8 mouse cellular contexts compared by ENCODE assay signal in the genomic region with DNA sequence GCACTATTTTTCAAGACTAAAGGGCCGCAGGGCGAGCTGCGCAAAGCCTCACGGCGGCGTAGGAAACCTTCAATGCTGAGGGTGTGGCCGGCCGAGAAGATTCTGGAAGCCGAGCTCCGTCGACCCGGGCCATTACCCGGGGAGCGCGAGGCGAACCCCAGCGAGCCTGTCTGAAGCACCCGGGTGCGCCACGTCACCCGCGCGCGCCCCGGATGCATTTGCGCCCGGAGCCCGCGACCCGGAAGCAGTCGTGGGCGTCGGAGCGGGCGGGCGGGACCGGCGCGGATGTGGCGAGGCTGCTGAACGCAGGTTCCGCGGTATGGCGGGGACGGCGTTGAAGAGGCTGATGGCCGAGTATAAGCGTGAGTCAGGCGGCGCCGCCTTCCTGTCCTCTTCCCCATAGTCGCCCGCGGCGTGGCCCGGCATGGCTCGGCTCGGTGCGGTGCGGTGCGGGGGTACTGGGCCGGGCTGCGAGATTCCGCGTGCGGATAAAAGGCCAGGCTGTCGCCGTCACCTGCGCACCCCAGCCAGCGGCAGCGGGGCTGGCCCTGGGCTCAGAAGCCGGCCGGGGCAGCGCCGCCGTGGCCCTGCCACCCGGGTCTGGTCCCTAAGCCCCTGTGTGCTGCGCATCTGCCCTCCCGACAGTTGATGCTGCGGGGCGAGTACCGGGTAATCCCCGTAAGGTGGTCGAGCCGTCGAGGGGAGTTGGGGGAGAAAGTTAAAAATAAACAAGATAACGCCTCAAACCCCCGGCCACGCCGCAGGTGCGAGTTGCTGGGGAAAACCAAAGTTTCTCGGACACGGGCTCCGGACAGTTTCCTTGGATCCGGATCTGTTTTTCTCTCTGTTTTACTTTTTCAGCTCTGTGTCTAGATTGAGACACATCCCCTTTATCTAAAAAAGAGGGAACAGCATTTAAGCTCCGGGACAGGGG. TPM values are rescaled to one million over a fixed set of nuclear protein-coding genes. Genes with fewer than 3 reads are reported as not detected.
DNase-seq lines count a peak whose midpoint lies in the region; ATAC-seq and TF ChIP-seq lines count a peak whose summit lies in the region.

A gene (plus strand): TSS at position 221 of the 934 bp plus-strand sequence.

- under 1% methylated on average over 94 of the region's 96 CpGs for WGBS in heart, embryonic 12.5 days
- under 1% methylated on average over 96 of the region's 96 CpGs for WGBS in kidney, postnatal 0 days
- under 1% methylated on average over 90 of the region's 96 CpGs for WGBS in liver, embryonic 12.5 days (ENCODE audit: insufficient replicate concordance)

- H3K9me3 ChIP-seq in erythroblast, embryonic 14.5 days (ENCODE audit: control insufficient read depth, low read length), result no peaks in the 10 kb centered on the region
- no peaks in the 10 kb centered on the region for H3K9me3 ChIP-seq in heart, embryonic 12.5 days (replicated peaks)
- H3K9me3 ChIP-seq in kidney, postnatal 0 days (replicated peaks; ENCODE audit: low read length), result no peaks in the 10 kb centered on the region
- H3K9me3 ChIP-seq in liver, embryonic 12.5 days (replicated peaks), result no peaks in the 10 kb centered on the region

- H3K9ac ChIP-seq in heart, embryonic 12.5 days, result peak within 1 kb of the TSS; percentile 97
- H3K9ac ChIP-seq in kidney, postnatal 0 days (ENCODE audit: low read depth, low read length), result peak within 1 kb of the TSS; percentile 96
- peak within 1 kb of the TSS; percentile 99 for H3K9ac ChIP-seq in liver, embryonic 12.5 days

- peaks cover 59% of the 10 kb centered on the region for H3K36me3 ChIP-seq in erythroblast, embryonic 14.5 days (ENCODE audit: control insufficient read depth)
- H3K36me3 ChIP-seq in heart, embryonic 12.5 days, result peaks cover 13% of the 10 kb centered on the region
- peaks cover 10% of the 10 kb centered on the region; the same call in 1 of the 2 replicates for H3K36me3 ChIP-seq in kidney, postnatal 0 days (ENCODE audit: insufficient read depth, low read length)
- H3K36me3 ChIP-seq in liver, embryonic 12.5 days, result peaks cover 44% of the 10 kb centered on the region
- peaks cover 3% of the 10 kb centered on the region; the same call in 1 of the 2 replicates for H3K36me3 ChIP-seq in splenic B cell, adult 2 months (ENCODE audit: control insufficient read depth, insufficient read depth, low read length, poor library complexity, severe bottlenecking)

- peak within 1 kb of the TSS; percentile 76 for H3K4me2 ChIP-seq in heart, embryonic 12.5 days
- peak within 1 kb of the TSS; percentile 58 for H3K4me2 ChIP-seq in kidney, postnatal 0 days (ENCODE audit: low read length)
- H3K4me2 ChIP-seq in liver, embryonic 12.5 days, result peak within 1 kb of the TSS; percentile 83

- TF ChIP-seq CTCF in kidney, postnatal 0 days (IDR thresholded peaks at IDR 0.05; ENCODE audit: low read depth), result no peak

- H3K4me1 ChIP-seq in erythroblast, embryonic 14.5 days (ENCODE audit: control insufficient read depth), result peaks cover 48% of the 10 kb centered on the region
- H3K4me1 ChIP-seq in heart, embryonic 12.5 days (replicated peaks), result peaks cover 40% of the 10 kb centered on the region
- H3K4me1 ChIP-seq in kidney, postnatal 0 days (replicated peaks; ENCODE audit: insufficient read depth, low read length), result peaks cover 5% of the 10 kb centered on the region; the same call in 1 of the 2 replicates
- peaks cover 50% of the 10 kb centered on the region for H3K4me1 ChIP-seq in liver, embryonic 12.5 days

- H3K27me3 ChIP-seq in erythroblast, embryonic 14.5 days (ENCODE audit: control insufficient read depth), result no peaks in the 10 kb centered on the region
- no peaks in the 10 kb centered on the region for H3K27me3 ChIP-seq in heart, embryonic 12.5 days (replicated peaks)
- no peaks in the 10 kb centered on the region for H3K27me3 ChIP-seq in kidney, postnatal 0 days (ENCODE audit: insufficient read depth, low read length)
- H3K27me3 ChIP-seq in liver, embryonic 12.5 days (replicated peaks), result no peaks in the 10 kb centered on the region
- H3K27me3 ChIP-seq in splenic B cell, adult 2 months (ENCODE audit: control insufficient read depth, insufficient read depth, low read length, poor library complexity, severe bottlenecking), result no peaks in the 10 kb centered on the region

- peak within 1 kb of the TSS; percentile 82 for H3K27ac ChIP-seq in heart, embryonic 12.5 days (ENCODE audit: poor library complexity, severe bottlenecking)
- H3K27ac ChIP-seq in kidney, postnatal 0 days, result peak within 1 kb of the TSS; percentile 92
- H3K27ac ChIP-seq in liver, embryonic 12.5 days, result peak within 1 kb of the TSS; percentile 96

- peak within 1 kb of the TSS; percentile 73 for H3K4me3 ChIP-seq in erythroblast, embryonic 14.5 days (replicated peaks)
- peak within 1 kb of the TSS; percentile 88 for H3K4me3 ChIP-seq in heart, embryonic 12.5 days
- peak within 1 kb of the TSS; percentile 87 for H3K4me3 ChIP-seq in kidney, postnatal 0 days (replicated peaks; ENCODE audit: low read depth, low read length)
- H3K4me3 ChIP-seq in liver, embryonic 12.5 days, result peak within 1 kb of the TSS; percentile 97

- DNase-seq in CD4-positive, CD25-positive, alpha-beta regulatory T cell, adult 2 months (ENCODE audit: low read depth, low spot score), result peak; percentile 98
- DNase-seq in brain, embryonic 18.5 days (ENCODE audit: low read depth, low spot score), result peak; percentile 72
- DNase-seq in kidney, postnatal 0 days (ENCODE audit: low spot score), result peak; percentile 91
- peak; percentile 97 for DNase-seq in naive thymus-derived CD4-positive, alpha-beta T cell, adult 2 months (ENCODE audit: low read depth)
- peak; percentile 97 for DNase-seq in splenic B cell, adult 2 months (ENCODE audit: low read depth, low spot score)

- ATAC-seq in heart, embryonic 12.5 days (ENCODE audit: insufficient number of reproducible peaks, low FRiP score), result peak; percentile 93
- ATAC-seq in kidney, postnatal 0 days (replicated peaks; ENCODE audit: low FRiP score, low read depth), result peak; percentile 91
- peak; percentile 94 for ATAC-seq in liver, embryonic 12.5 days

RNA-seq across cellular contexts. Expression of the gene that starts here (rescaled TPM):
- polyA plus RNA-seq in erythroblast, embryonic 14.5 days (2012), result 2.6 and 2.9 TPM in 2 replicates
- 69.5 and 72.8 TPM in 2 replicates for polyA plus RNA-seq in heart, embryonic 12.5 days (2016; fragmentation: Nextera tagmentation; extraction: Ambion mirVana)
- polyA plus RNA-seq in kidney, postnatal 0 days (2015; fragmentation: Nextera tagmentation; extraction: Ambion mirVana), result 51.4 and 53.5 TPM in 2 replicates
- polyA plus RNA-seq in liver, embryonic 12.5 days (2016; fragmentation: Nextera tagmentation; extraction: Ambion mirVana), result 55.7 and 59.9 TPM in 2 replicates

Comparison
In these comparisons a context has a peak if more than half of its experiments do, and no peak if none do; other contexts are left out.
1. Peak in every context shown above with its lines: DNase-seq, ATAC-seq, H3K4me3 ChIP-seq and H3K27ac ChIP-seq.
2. RNA of the gene that starts here (polyA plus RNA-seq): 69.5 to 72.8 TPM in heart, embryonic 12.5 days, 55.7 to 59.9 TPM in liver, embryonic 12.5 days and 51.4 to 53.5 TPM in kidney, postnatal 0 days; 2.6 to 2.9 TPM in erythroblast, embryonic 14.5 days; every median in the first group is over 10 times any median in the second.